20 mouse cellular contexts compared by ENCODE assay signal in the genomic region with DNA sequence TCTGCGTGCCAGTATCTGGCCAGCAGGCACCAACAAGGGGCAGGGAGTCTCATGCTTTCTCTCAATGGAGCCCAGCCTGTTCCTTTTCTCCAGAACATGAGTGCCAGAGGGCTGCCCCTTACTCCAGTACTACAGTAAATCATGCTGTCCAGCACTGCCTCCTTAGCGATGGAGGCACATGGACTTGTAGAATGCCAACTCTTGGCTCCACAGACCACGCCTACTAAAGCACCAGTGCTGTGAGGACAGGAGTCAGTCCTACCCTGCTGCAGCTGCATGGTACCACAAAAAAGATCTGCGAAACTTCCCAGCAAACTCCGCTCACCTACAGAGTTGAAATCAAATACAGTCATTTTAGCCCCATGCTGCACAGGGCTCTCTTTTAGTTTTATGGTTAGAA. TPM values are rescaled to one million over a fixed set of nuclear protein-coding genes. Genes with fewer than 3 reads are reported as not detected.
DNase-seq lines count a peak whose midpoint lies in the region; ATAC-seq and TF ChIP-seq lines count a peak whose summit lies in the region.
"Had no signal": no experiment of that assay in that cellular context is flagged by ENCODE, and none has a peak within 500 bp of the region (broad histone marks: within the 10 kb centered on the region; RNA-seq: fewer than 3 reads in every experiment).

No protein-coding gene starts in this region.

- H3K4me2 ChIP-seq in liver, embryonic 13.5 days, result no peak overlapping the region
- no peak overlapping the region for H3K4me2 ChIP-seq in CH12.LX (ENCODE audit: insufficient read depth, low read depth, poor library complexity, severe bottlenecking)
- no peak overlapping the region for H3K4me2 ChIP-seq in liver, embryonic 15.5 days
- H3K4me2 ChIP-seq: embryonic facial prominence, embryonic 15.5 days; forebrain, embryonic 15.5 days; heart, embryonic 13.5 days; hindbrain, embryonic 13.5 days had no signal

- intact Hi-C loops in gastrocnemius, adult 2 months (cut with DNase I), result no loop called here
- intact Hi-C loops in gastrocnemius, postnatal 36 days (cut with DNase I), result no loop called here

- no peak for TF ChIP-seq EP300 in CH12.LX (IDR thresholded peaks at IDR 0.05; ENCODE audit: low read length)

- TF ChIP-seq POLR2A in CH12.LX (IDR thresholded peaks at IDR 0.05; ENCODE audit: low read depth, low read length), result no peak

- in situ Hi-C loops in CH12.LX (cut with MboI; ENCODE audit: low pct_ligation_motif_present, low pct_unique_long_range_greater_than_20kb, low sequenced_read_pairs), result no loop called here

- WGBS in liver, embryonic 13.5 days (ENCODE audit: insufficient replicate concordance), result 77% methylated on average over 5 of the region's 5 CpGs
- WGBS in liver, embryonic 15.5 days (ENCODE audit: insufficient replicate concordance), result 81% methylated on average over 5 of the region's 5 CpGs

- dilution Hi-C loops in CH12.LX (cut with MboI; ENCODE audit: extremely low pct_ligation_motif_present, extremely low pct_unique_long_range_greater_than_20kb, low sequenced_read_pairs), result no loop called here

- no peak overlapping the region for H3K4me3 ChIP-seq in gastrocnemius, adult 2 months
- no peak overlapping the region for H3K4me3 ChIP-seq in liver, embryonic 13.5 days (replicated peaks)
- H3K4me3 ChIP-seq in CH12.LX (replicated peaks in 1 of 3; ENCODE audit: low read depth in 2 of 3, low read length in 2 of 3, poor library complexity in 1 of 3), result no peak overlapping the region
- no peak overlapping the region for H3K4me3 ChIP-seq in liver, embryonic 15.5 days (replicated peaks)
- H3K4me3 ChIP-seq: embryonic facial prominence, embryonic 15.5 days; forebrain, embryonic 15.5 days; heart, embryonic 13.5 days; hindbrain, embryonic 13.5 days had no signal

- TF ChIP-seq RAD21 in CH12.LX (IDR thresholded peaks at IDR 0.05; ENCODE audit: low read depth, low read length), result no peak

- TF ChIP-seq CTCF in gastrocnemius, adult 2 months (IDR thresholded peaks at IDR 0.05), result no peak
- no peak for TF ChIP-seq CTCF in CH12.LX (conservative IDR thresholded peaks at IDR 0.05 in 1 of 2, IDR thresholded peaks at IDR 0.05 in 1 of 2; ENCODE audit: low read depth in 2 of 2, low read length in 2 of 2)

- H3K9ac ChIP-seq in liver, embryonic 13.5 days, result 0 out of 2 replicates have a peak overlapping the region, but pooled peaks have one; percentile 22
- H3K9ac ChIP-seq in CH12.LX (ENCODE audit: insufficient read depth, low read depth), result no peak overlapping the region
- no peak overlapping the region for H3K9ac ChIP-seq in liver, embryonic 15.5 days
- H3K9ac ChIP-seq: embryonic facial prominence, embryonic 15.5 days; forebrain, embryonic 15.5 days; heart, embryonic 13.5 days; hindbrain, embryonic 13.5 days had no signal

- DNase-seq in gastrocnemius, adult 2 months, result peak; percentile 9
- DNase-seq in gastrocnemius, postnatal 36 days, result no peak
- no peak for DNase-seq in liver, embryonic 13.5 days
- DNase-seq in liver (no peak), CH12.LX (ENCODE audit: extremely low read depth) (no peak)
- no peak for DNase-seq in right cerebral cortex, postnatal 14 days
- DNase-seq: adrenal gland, postnatal 25 days; B cell, adult 2 months; cerebellum, adult 11 months; cerebellum, adult 8-10 months; cerebellum, postnatal 14 days; embryo, embryonic 11 days; gastrocnemius, postnatal 14 days; heart, postnatal 4 days had no signal

- H3K27ac ChIP-seq in gastrocnemius, adult 2 months, result peak overlapping the region; percentile 98
- H3K27ac ChIP-seq in liver, embryonic 13.5 days, result peak overlapping the region; percentile 97
- H3K27ac ChIP-seq in CH12.LX (ENCODE audit: insufficient read depth, low read depth), result peak overlapping the region; percentile 8; the same call in 1 of the 2 replicates
- peak overlapping the region; percentile 98 for H3K27ac ChIP-seq in liver, embryonic 15.5 days (replicated peaks)
- H3K27ac ChIP-seq: embryonic facial prominence, embryonic 15.5 days; forebrain, embryonic 15.5 days; heart, embryonic 13.5 days; hindbrain, embryonic 13.5 days had no signal

- H3K79me2 ChIP-seq in CH12.LX (replicated peaks; ENCODE audit: control insufficient read depth, extremely low read depth, insufficient read depth, poor library complexity, severe bottlenecking), result 0 out of 2 replicates have a peak, but pooled peaks cover 4% of the 10 kb centered on the region

- H3K4me1 ChIP-seq in liver, embryonic 13.5 days (replicated peaks), result peaks cover 73% of the 10 kb centered on the region
- peaks cover 17 to 71% of the 10 kb centered on the region in 2 experiments for H3K4me1 ChIP-seq in CH12.LX (ENCODE audit: control insufficient read depth in 1 of 2, insufficient read depth in 2 of 2)
- H3K4me1 ChIP-seq in liver, embryonic 15.5 days (replicated peaks), result peaks cover 61% of the 10 kb centered on the region
- H3K4me1 ChIP-seq: forebrain, embryonic 15.5 days had no signal

- no peak for ATAC-seq in liver, embryonic 13.5 days (ENCODE audit: low read depth)
- no peak for ATAC-seq in liver, embryonic 15.5 days (ENCODE audit: insufficient read depth)
- ATAC-seq: CD4-positive, CD25-positive, alpha-beta regulatory T cell, adult 4 months; forebrain, embryonic 15.5 days had no signal

- H3K27me3 ChIP-seq in liver, embryonic 13.5 days, result no peaks in the 10 kb centered on the region
- no peaks in the 10 kb centered on the region for H3K27me3 ChIP-seq in CH12.LX (replicated peaks)
- no peaks in the 10 kb centered on the region for H3K27me3 ChIP-seq in liver, embryonic 15.5 days
- H3K27me3 ChIP-seq: embryonic facial prominence, embryonic 15.5 days; forebrain, embryonic 15.5 days; heart, embryonic 13.5 days; hindbrain, embryonic 13.5 days had no signal

- H3K36me3 ChIP-seq in liver, embryonic 13.5 days, result peaks cover 41% of the 10 kb centered on the region
- peaks cover 6 to 40% of the 10 kb centered on the region in 2 experiments for H3K36me3 ChIP-seq in CH12.LX (replicated peaks in 1 of 2; ENCODE audit: control insufficient read depth in 1 of 2, insufficient read depth in 1 of 2, low read length in 1 of 2)
- H3K36me3 ChIP-seq in liver, embryonic 15.5 days (replicated peaks), result peaks cover 44% of the 10 kb centered on the region

- no peaks in the 10 kb centered on the region for H3K9me3 ChIP-seq in liver, embryonic 13.5 days (replicated peaks)
- no peaks in the 10 kb centered on the region for H3K9me3 ChIP-seq in CH12.LX (replicated peaks; ENCODE audit: low read length)
- H3K9me3 ChIP-seq in liver, embryonic 15.5 days (replicated peaks), result no peaks in the 10 kb centered on the region
- H3K9me3 ChIP-seq: embryonic facial prominence, embryonic 15.5 days; forebrain, embryonic 15.5 days; heart, embryonic 13.5 days; hindbrain, embryonic 13.5 days had no signal

TF ChIP-seq in CH12.LX, 34 proteins besides CTCF, POLR2A, EP300 and RAD21:
- TF ChIP-seq SMC3 (IDR thresholded peaks at IDR 0.05; ENCODE audit: low read depth, low read length) (no peak), TCF12 (IDR thresholded peaks at IDR 0.05; ENCODE audit: low read depth, low read length) (no peak), CHD1 (IDR thresholded peaks at IDR 0.05; ENCODE audit: low read depth, low read length) (no peak), MAFK (IDR thresholded peaks at IDR 0.05; ENCODE audit: insufficient replicate concordance, low read length) (no peak), CHD2 (IDR thresholded peaks at IDR 0.05; ENCODE audit: low read length) (no peak), JUN (IDR thresholded peaks at IDR 0.05; ENCODE audit: insufficient read depth, low read depth, low read length) (no peak), MAX (IDR thresholded peaks at IDR 0.05; ENCODE audit: low read length) (no peak), MYC (IDR thresholded peaks at IDR 0.05; ENCODE audit: low read depth, low read length) (no peak), HCFC1 (IDR thresholded peaks at IDR 0.05; ENCODE audit: low read depth, low read length) (no peak), TBP (conservative IDR thresholded peaks at IDR 0.05; ENCODE audit: low read depth, low read length) (no peak), NRF1 (IDR thresholded peaks at IDR 0.05; ENCODE audit: low read depth, low read length) (no peak), PAX5 (IDR thresholded peaks at IDR 0.05; ENCODE audit: low read length) (no peak), ETS1 (conservative IDR thresholded peaks at IDR 0.05; ENCODE audit: low read depth, low read length) (no peak), SIN3A (IDR thresholded peaks at IDR 0.05; ENCODE audit: low read length) (no peak), ZNF384 (IDR thresholded peaks at IDR 0.05; ENCODE audit: low read depth, low read length) (no peak)

RNA-seq across cellular contexts. Expression of a gene that starts 30.6 kb away (rescaled TPM):
- 10 to 100 TPM; 14.3 to 16.7 TPM for total RNA-seq in gastrocnemius, adult 2 months (2021)
- total RNA-seq in gastrocnemius, postnatal 36 days (2021), result 10 to 100 TPM; 10.4 to 13.3 TPM
- 9.4 and 10.9 TPM in 2 replicates for polyA plus RNA-seq in liver, embryonic 13.5 days (2015; fragmentation: Nextera tagmentation; extraction: Ambion mirVana)
- 8.5 and 10.1 TPM in 2 replicates for total RNA-seq in CH12.LX (2012; rRNA removed)
- total RNA-seq in CH12.LX (2014; rRNA removed), result 4.4 and 5.7 TPM in 2 replicates
- polyA plus RNA-seq in CH12.LX (2012; ENCODE audit: insufficient read length, low read depth), result 24.4 and 29.1 TPM in 2 replicates
- polyA plus RNA-seq in liver, embryonic 15.5 days (2015; fragmentation: Nextera tagmentation; extraction: Ambion mirVana), result 9.0 and 9.5 TPM in 2 replicates

Comparison
In these comparisons a context has a peak if more than half of its experiments do, and no peak if none do; other contexts are left out.
1. H3K27ac ChIP-seq: peak in every context shown above with its lines; median percentile 98 in gastrocnemius, adult 2 months; 98 in liver, embryonic 15.5 days; 97 in liver, embryonic 13.5 days; 8 in CH12.LX.